Mouse (Mus musculus): ENCODE measurements around the gene Knl1. TPM values are rescaled to one million over a fixed set of nuclear protein-coding genes. Genes with fewer than 3 reads are reported as not detected.

The Knl1 gene
- total and polyA plus RNA-seq, 3 experiments: 18.6 to 160 (median 23.2) TPM

DNA sequence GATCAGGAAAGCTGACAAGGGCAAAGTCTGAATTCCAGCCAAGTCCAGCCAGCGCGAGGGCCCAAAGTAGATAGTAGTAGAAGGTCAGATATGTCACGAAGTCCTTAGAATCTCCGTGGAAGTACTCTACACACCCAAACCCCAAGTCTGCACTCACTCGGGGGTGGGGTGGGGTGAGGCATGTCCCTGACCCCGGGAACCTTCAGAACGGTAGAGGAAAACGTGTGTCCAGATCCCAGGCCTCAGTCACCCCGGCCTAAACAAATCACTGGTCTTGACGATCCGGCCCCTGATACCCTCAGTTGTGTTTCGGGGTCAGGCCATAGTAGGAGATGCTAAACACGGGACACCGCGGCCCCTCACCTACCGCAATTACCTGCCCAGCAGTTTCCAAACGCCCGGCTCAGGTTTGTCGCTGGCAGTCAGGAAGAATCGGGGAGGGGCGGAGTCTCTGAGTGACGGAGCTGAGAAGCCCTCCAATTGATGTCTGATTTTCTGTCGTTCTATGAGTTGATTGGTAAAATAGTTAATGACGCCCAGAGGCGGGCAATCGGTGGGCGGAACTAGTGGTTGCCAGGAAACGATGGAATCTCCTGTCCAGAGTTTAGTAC lies 17.9 kb upstream of the Knl1 start, which contains the start of gene Ccdc32 (continued):
- peak; percentile 61 for TF ChIP-seq HCFC1 (IDR thresholded peaks at IDR 0.05; ENCODE audit: low read depth, low read length)

DNA sequence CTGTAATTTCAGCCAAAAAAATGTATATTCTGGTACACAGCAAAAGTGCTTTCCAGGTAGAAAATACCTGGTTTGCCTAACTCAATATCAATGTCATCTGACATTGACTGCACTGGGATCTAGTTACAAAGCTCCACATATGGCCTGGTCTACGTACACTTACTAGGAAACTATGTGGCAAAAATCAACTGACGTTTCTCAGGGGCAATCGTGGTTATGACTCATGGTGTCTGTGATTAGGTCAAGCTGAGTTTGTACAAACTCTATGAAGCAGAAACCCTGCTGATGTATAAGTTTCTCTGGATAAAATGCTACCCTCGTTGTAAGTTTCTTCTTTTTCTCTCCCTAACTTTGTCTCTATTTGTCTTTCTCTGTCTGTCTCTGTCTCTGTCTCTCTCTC lies 14.7 kb upstream of the Knl1 start:
- DNase-seq (ENCODE audit: low read depth, low spot score): peak; percentile 45
- Histone ChIP-seq H3K4me1 (ENCODE audit: control insufficient read depth in 1 of 2, insufficient read depth in 2 of 2, low read length in 2 of 2) (peaks cover 0 to 13% of the 10 kb centered on the region in 2 experiments; a peak in 3 of 4 replicates), H3K9ac (ENCODE audit: control insufficient read depth, low read depth, low read length, poor library complexity, severe bottlenecking) (no peak overlapping the region), H3K79me2 (ENCODE audit: control insufficient read depth, insufficient read depth, low read length, poor library complexity) (peaks cover 23% of the 10 kb centered on the region), H3K27ac (ENCODE audit: control insufficient read depth, low read depth, low read length) (no peak overlapping the region), H3K36me3 (ENCODE audit: control insufficient read depth in 1 of 2, insufficient read depth in 2 of 2, low read length in 2 of 2) (peaks cover 0 to 19% of the 10 kb centered on the region in 2 experiments; a peak in 3 of 4 replicates), H3K27me3 (ENCODE audit: control insufficient read depth in 1 of 2, insufficient read depth in 2 of 2, low read length in 2 of 2) (no peaks in the 10 kb centered on the region), H3K4me3 (ENCODE audit: control insufficient read depth in 1 of 2, insufficient read depth in 1 of 2, low read depth in 2 of 2, low read length in 2 of 2) (no peak overlapping the region), H3K9me3 (replicated peaks; ENCODE audit: insufficient read depth, low read length) (no peaks in the 10 kb centered on the region)
- TF ChIP-seq TAL1 (IDR thresholded peaks at IDR 0.05; ENCODE audit: low read length) (no peak), TBP (IDR thresholded peaks at IDR 0.05; ENCODE audit: low read depth, low read length) (no peak), CHD2 (IDR thresholded peaks at IDR 0.05; ENCODE audit: low read length) (no peak), SMC3 (IDR thresholded peaks at IDR 0.05; ENCODE audit: low read depth, low read length) (no peak), NELFE (IDR thresholded peaks at IDR 0.05; ENCODE audit: low read depth, low read length) (no peak), EP300 (IDR thresholded peaks at IDR 0.05; ENCODE audit: low read depth in 1 of 2, low read length in 2 of 2) (no peak), ZNF384 (IDR thresholded peaks at IDR 0.05; ENCODE audit: low read depth, low read length) (no peak), RCOR1 (IDR thresholded peaks at IDR 0.05; ENCODE audit: low read depth, low read length) (no peak), SIN3A (IDR thresholded peaks at IDR 0.05; ENCODE audit: low read length) (no peak), KAT2A (conservative IDR thresholded peaks at IDR 0.05; ENCODE audit: low read depth, low read length) (no peak), BHLHE40 (IDR thresholded peaks at IDR 0.05; ENCODE audit: borderline replicate concordance, low read depth, low read length) (no peak), TCF12 (IDR thresholded peaks at IDR 0.05; ENCODE audit: low read depth, low read length) (no peak), ELF1 (IDR thresholded peaks at IDR 0.05; ENCODE audit: low read depth, low read length) (no peak), ETS1 (IDR thresholded peaks at IDR 0.05; ENCODE audit: low read depth, low read length) (no peak), CHD1 (IDR thresholded peaks at IDR 0.05; ENCODE audit: low read depth, low read length) (no peak), JUND (IDR thresholded peaks at IDR 0.05; ENCODE audit: low read depth, low read length) (no peak), MAFK (IDR thresholded peaks at IDR 0.05; ENCODE audit: borderline replicate concordance, low read depth, low read length) (no peak), MEF2A (IDR thresholded peaks at IDR 0.05; ENCODE audit: extremely low read depth, insufficient replicate concordance, low read depth, low read length, poor library complexity, severe bottlenecking) (no peak)
